Mouse (Mus musculus): ENCODE data around the gene Alox12b.

Alox12b gene

GRCm38 (mm10) chr11:69123693-69124497 is 32.9 kb upstream of the Alox12b start:
- DNase-seq, result peak; percentile 89 to 90

GRCm38 (mm10) chr11:69124498-69124847 is 32.3 kb upstream of the Alox12b start:
- peak in 1 of 2 experiments; percentile 75 for DNase-seq

- peak; percentile 84 to 87 for DNase-seq
Measured at GRCm38 (mm10) chr11:69125041-69125851, 31.5 kb upstream of the Alox12b start.

- no peak for DNase-seq
Measured at GRCm38 (mm10) chr11:69125852-69125918, 31.1 kb upstream of the Alox12b start, which contains the start of gene Aloxe3. Gene Aloxe3 (plus strand): TSS chr11:69125896.

- peak in 1 of 2 experiments; percentile 23 for DNase-seq
Measured at GRCm38 (mm10) chr11:69125919-69126705, 30.7 kb upstream of the Alox12b start.

GRCm38 (mm10) chr11:69126706-69127095 is 30.1 kb upstream of the Alox12b start:
- no peak for DNase-seq

- DNase-seq, result no peak
Measured at GRCm38 (mm10) chr11:69128426-69129122, 28.2 kb upstream of the Alox12b start.

- DNase-seq, result peak in 1 of 2 experiments; percentile 19
Measured at GRCm38 (mm10) chr11:69133566-69133922, 23.2 kb upstream of the Alox12b start.

GRCm38 (mm10) chr11:69133923-69134621 is 22.7 kb upstream of the Alox12b start:
- peak; percentile 71 to 81 for DNase-seq

- DNase-seq, result no peak
Measured at GRCm38 (mm10) chr11:69134622-69134968, 22.2 kb upstream of the Alox12b start.

- no peak for DNase-seq
Measured at GRCm38 (mm10) chr11:69135361-69135760, 21.4 kb upstream of the Alox12b start.

- no peak for DNase-seq
Measured at GRCm38 (mm10) chr11:69147546-69147945, 9.2 kb upstream of the Alox12b start.

GRCm38 (mm10) chr11:69148451-69148960 is 8.3 kb upstream of the Alox12b start:
- no peak for DNase-seq

GRCm38 (mm10) chr11:69149728-69150127 is 7.1 kb upstream of the Alox12b start:
- DNase-seq, result no peak

- peak; percentile 65 to 76 for DNase-seq
Measured at GRCm38 (mm10) chr11:69150444-69150843, 6.3 kb upstream of the Alox12b start.

GRCm38 (mm10) chr11:69151004-69151403 is 5.8 kb upstream of the Alox12b start:
- no peak for DNase-seq

- DNase-seq, result no peak
Measured at GRCm38 (mm10) chr11:69153831-69154230, 3.0 kb upstream of the Alox12b start.

GRCm38 (mm10) chr11:69155351-69155750 is 1.4 kb upstream of the Alox12b start:
- DNase-seq, result no peak

- peak in 1 of 2 experiments; percentile 12 for DNase-seq
Measured at GRCm38 (mm10) chr11:69169313-69169712, 12.5 kb downstream of the Alox12b start.

- peak; percentile 77 to 84 for DNase-seq
Measured at GRCm38 (mm10) chr11:69171626-69172025, 14.8 kb downstream of the Alox12b start.

- no peak for DNase-seq
Measured at GRCm38 (mm10) chr11:69172606-69173005, 15.8 kb downstream of the Alox12b start.

- DNase-seq, result no peak
Measured at GRCm38 (mm10) chr11:69174722-69175121, 17.9 kb downstream of the Alox12b start.
